Mouse (Mus musculus) embryonic facial prominence, embryonic 15.5 days (tissue): ENCODE measurements around the gene Sgca. TPM values are rescaled to one million over a fixed set of nuclear protein-coding genes. Genes with fewer than 3 reads are reported as not detected.
A peak's percentile ranks its signal among the peaks of the same experiment; 100 is the strongest.

Source experiments
- ATAC-seq: fragments of 200-750 bp; cut with Nextera tagmentation; 2 replicates; pipeline ENCODE4 v1.8.0; 2017; ENCODE audit warnings: low read depth, moderate TSS enrichment; ENCODE audit not compliant: insufficient number of reproducible peaks, low FRiP score, low TSS enrichment
- H3K27ac ChIP-seq: fragments of 300-500 bp; sonication (generic); replicated peaks from 2 replicates; pipeline ENCODE4 v1.5.1; 2015; ENCODE audit warnings: mild to moderate bottlenecking, inconsistent platforms
- H3K27me3 ChIP-seq: fragments of 300-500 bp; sonication (generic); 2 replicates; pipeline ENCODE4 v1.6.1; 2015; ENCODE audit warnings: inconsistent platforms
- H3K36me3 ChIP-seq: fragments of 300-500 bp; sonication (generic); 2 replicates; pipeline ENCODE4 v1.6.1; 2015; ENCODE audit warnings: mild to moderate bottlenecking, inconsistent platforms
- H3K4me1 ChIP-seq: fragments of 300-500 bp; sonication (generic); 2 replicates; pipeline ENCODE4 v1.6.1; 2015; ENCODE audit warnings: inconsistent platforms
- H3K4me2 ChIP-seq: fragments of 300-500 bp; sonication (generic); replicated peaks from 2 replicates; pipeline ENCODE4 v1.6.1; 2015; ENCODE audit warnings: mild to moderate bottlenecking, inconsistent platforms
- H3K4me3 ChIP-seq: fragments of 300-500 bp; sonication (generic); replicated peaks from 2 replicates; pipeline ENCODE4 v1.5.1; 2015; ENCODE audit warnings: mild to moderate bottlenecking, inconsistent platforms
- H3K9ac ChIP-seq: fragments of 300-500 bp; sonication (generic); 2 replicates; pipeline ENCODE4 v1.6.1; 2015; ENCODE audit warnings: inconsistent platforms
- H3K9me3 ChIP-seq: fragments of 300-500 bp; sonication (generic); replicated peaks from 2 replicates; pipeline ENCODE4 v1.6.1; 2016; ENCODE audit warnings: inconsistent platforms
- WGBS: fragments of 180-500 bp; shearing (Covaris S2); methylation state at CpG from one replicate; pipeline ENCODE4 v1.1.7; 2015; 5-methylcytosine and 5-hydroxymethylcytosine counted together
- polyA plus RNA-seq: library from polyadenylated mRNA; unstranded; fragments of >200 nt; fragmentation: Nextera tagmentation; extraction: Ambion mirVana; gene quantifications from 2 replicates; pipeline ENCODE4 v1.2.1, GENCODE M21; 2015

The Sgca gene
- polyA plus RNA-seq, 1 experiment from 2014 or later: 11.7 TPM

GRCm38 (mm10) chr11:94939280-94939679, 36.8 kb downstream of the Sgca start:
- Histone ChIP-seq H3K9ac (peak overlapping the region; percentile 33; the same call in 1 of the 2 replicates), H3K36me3 (peaks cover 48% of the 10 kb centered on the region), H3K4me2 (peak overlapping the region; percentile 64), H3K4me3 (peak overlapping the region; percentile 57), H3K9me3 (no peaks in the 10 kb centered on the region), H3K27ac (peak overlapping the region; percentile 98), H3K27me3 (peaks cover 6% of the 10 kb centered on the region; the same call in 1 of the 2 replicates), H3K4me1 (peaks cover 76% of the 10 kb centered on the region)
- WGBS: 15% methylated on average over 4 of the region's 4 CpGs
- ATAC-seq: no peak

GRCm38 (mm10) chr11:94938296-94938695, 37.8 kb downstream of the Sgca start:
- peaks cover 38% of the 10 kb centered on the region for H3K36me3 ChIP-seq
- WGBS: 20% methylated on average over 9 of the region's 9 CpGs

DNA sequence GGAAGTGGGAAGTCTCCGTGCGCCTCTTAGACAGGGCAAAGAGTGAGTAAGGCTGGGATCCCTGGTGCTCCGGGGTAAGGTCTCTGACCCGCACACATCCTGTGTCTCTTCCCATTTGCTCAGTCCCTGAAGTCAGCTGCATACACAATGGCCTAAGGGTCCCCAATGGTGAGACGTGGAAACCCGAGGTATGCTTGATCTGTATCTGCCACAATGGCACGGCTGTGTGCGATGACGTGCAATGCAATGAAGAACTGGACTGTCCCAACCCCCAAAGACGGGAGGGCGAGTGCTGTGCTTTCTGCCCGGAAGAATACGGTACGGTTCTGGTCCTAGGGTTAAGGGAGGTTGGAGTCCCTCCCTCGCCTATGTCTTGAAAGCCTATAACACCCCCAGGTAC, 38.3 kb downstream of the Sgca start:
- peaks cover 77% of the 10 kb centered on the region for H3K4me1 ChIP-seq
- no peak for ATAC-seq

More at GRCm38 (mm10) chr11:94938296-94938695, 37.8 kb downstream of the Sgca start:
- Histone ChIP-seq H3K27me3 (peaks cover 6% of the 10 kb centered on the region; the same call in 1 of the 2 replicates), H3K27ac (peak overlapping the region; percentile 98), H3K4me1 (peaks cover 77% of the 10 kb centered on the region), H3K4me2 (peak overlapping the region; percentile 64), H3K4me3 (peak overlapping the region; percentile 57), H3K9me3 (no peaks in the 10 kb centered on the region), H3K9ac (peak overlapping the region; percentile 56)
- ATAC-seq: no peak

DNA sequence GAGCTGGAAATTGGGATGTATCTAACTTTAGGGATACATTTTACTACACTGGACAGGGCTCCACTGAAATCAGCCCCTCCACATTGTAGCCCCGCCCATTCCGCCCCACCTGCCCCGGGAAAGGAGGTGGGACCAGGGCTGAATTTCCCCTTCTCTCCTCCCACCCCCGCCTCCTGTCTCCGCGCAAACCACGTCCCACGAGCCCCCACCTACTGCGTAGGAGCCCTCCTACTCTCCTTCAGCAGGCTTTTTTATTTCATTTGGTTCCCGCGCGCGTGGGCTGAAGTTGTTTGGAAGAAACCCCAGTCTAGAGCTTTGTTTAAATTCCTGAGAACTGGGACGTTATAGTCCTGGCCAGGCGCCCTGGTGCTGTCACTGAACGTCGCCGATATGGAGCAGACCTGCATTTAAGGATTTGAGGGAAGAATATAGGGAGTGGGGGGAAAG, 38.8 kb downstream of the Sgca start:
- peak overlapping the region; percentile 56 for H3K9ac ChIP-seq
- peak overlapping the region; percentile 57 for H3K4me3 ChIP-seq
- H3K36me3 ChIP-seq: peaks cover 30% of the 10 kb centered on the region
- ATAC-seq: peak; percentile 35
- H3K4me1 ChIP-seq: peaks cover 77% of the 10 kb centered on the region
- H3K9me3 ChIP-seq: no peaks in the 10 kb centered on the region
- WGBS: 1% methylated on average over 18 of the region's 18 CpGs
- H3K4me2 ChIP-seq: peak overlapping the region; percentile 64
- peaks cover 6% of the 10 kb centered on the region; the same call in 1 of the 2 replicates for H3K27me3 ChIP-seq
- peak overlapping the region; percentile 98 for H3K27ac ChIP-seq

More for the DNA sequence above, 38.3 kb downstream of the Sgca start:
- Histone ChIP-seq H3K4me3 (peak overlapping the region; percentile 57), H3K27ac (peak overlapping the region; percentile 98), H3K4me2 (peak overlapping the region; percentile 64), H3K9ac (peak overlapping the region; percentile 56), H3K36me3 (peaks cover 33% of the 10 kb centered on the region), H3K9me3 (no peaks in the 10 kb centered on the region), H3K27me3 (peaks cover 6% of the 10 kb centered on the region; the same call in 1 of the 2 replicates)
- WGBS: 2% methylated on average over 15 of the region's 15 CpGs

- peak overlapping the region; percentile 57 for H3K4me3 ChIP-seq
- H3K4me1 ChIP-seq: peaks cover 77% of the 10 kb centered on the region
- WGBS: under 1% methylated on average over 17 of the region's 17 CpGs
- H3K4me2 ChIP-seq: peak overlapping the region; percentile 64
- no peaks in the 10 kb centered on the region for H3K9me3 ChIP-seq
- H3K27me3 ChIP-seq: peaks cover 6% of the 10 kb centered on the region; the same call in 1 of the 2 replicates
- peak; percentile 52 for ATAC-seq
- peak overlapping the region; percentile 56 for H3K9ac ChIP-seq
- peak overlapping the region; percentile 98 for H3K27ac ChIP-seq
- H3K36me3 ChIP-seq: peaks cover 25% of the 10 kb centered on the region
These were observed 39.3 kb downstream of the Sgca start for GRCm38 (mm10) chr11:94936851-94937295.

- 10% methylated on average over 19 of the region's 19 CpGs for WGBS
- peaks cover 73% of the 10 kb centered on the region for H3K4me1 ChIP-seq
- ATAC-seq: peak; percentile 70
- peak within 1 kb of the TSS; percentile 57 for H3K4me3 ChIP-seq
- peaks cover 6% of the 10 kb centered on the region; the same call in 1 of the 2 replicates for H3K27me3 ChIP-seq
- H3K4me2 ChIP-seq: peak within 1 kb of the TSS; percentile 64
- H3K27ac ChIP-seq: peak within 1 kb of the TSS; percentile 98
- H3K36me3 ChIP-seq: peaks cover 17% of the 10 kb centered on the region
- H3K9me3 ChIP-seq: no peaks in the 10 kb centered on the region
- H3K9ac ChIP-seq: peak within 1 kb of the TSS; percentile 56
These were observed 40.1 kb downstream of the Sgca start, which contains the start of gene Col1a1 for GRCm38 (mm10) chr11:94936045-94936444. Gene Col1a1 (plus strand): TSS chr11:94936224.

- Histone ChIP-seq H3K4me1 (peaks cover 72% of the 10 kb centered on the region), H3K4me3 (peak overlapping the region; percentile 57), H3K36me3 (peaks cover 2% of the 10 kb centered on the region), H3K27ac (peak overlapping the region; percentile 98), H3K9ac (no peak overlapping the region), H3K4me2 (peak overlapping the region; percentile 64), H3K9me3 (no peaks in the 10 kb centered on the region), H3K27me3 (peaks cover 6% of the 10 kb centered on the region; the same call in 1 of the 2 replicates)
- 13% methylated on average over 11 of the region's 11 CpGs for WGBS
- ATAC-seq: no peak
These were observed 41.6 kb downstream of the Sgca start for GRCm38 (mm10) chr11:94934526-94934925.

DNA sequence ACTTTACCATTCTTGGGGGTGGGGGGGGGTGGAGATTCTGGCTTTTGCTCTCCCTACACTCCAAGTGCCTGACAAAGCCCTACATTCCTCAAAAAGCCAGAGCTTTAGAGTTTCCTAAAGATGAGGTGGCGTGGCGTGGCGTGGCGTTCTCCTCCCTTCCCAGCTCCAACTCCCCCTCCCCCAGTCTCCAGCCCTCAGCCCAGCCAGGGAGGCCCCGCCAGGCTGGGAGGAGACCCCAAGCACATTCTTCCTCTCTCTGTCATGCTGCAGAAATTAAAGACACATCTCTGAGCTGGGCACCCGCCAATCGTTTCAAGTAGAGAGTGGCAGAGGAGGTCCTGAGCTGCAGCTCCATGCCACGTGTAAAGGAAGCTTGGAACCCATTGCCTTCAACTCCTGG, 42.5 kb downstream of the Sgca start:
- H3K9ac ChIP-seq: no peak overlapping the region
- 4% methylated on average over 8 of the region's 8 CpGs for WGBS
- ATAC-seq: peak; percentile 63
- peaks cover 73% of the 10 kb centered on the region for H3K4me1 ChIP-seq
- peaks cover 6% of the 10 kb centered on the region; the same call in 1 of the 2 replicates for H3K27me3 ChIP-seq
- H3K9me3 ChIP-seq: no peaks in the 10 kb centered on the region
- peak overlapping the region; percentile 64 for H3K4me2 ChIP-seq
- H3K27ac ChIP-seq: peak overlapping the region; percentile 98
- H3K4me3 ChIP-seq: peak overlapping the region; percentile 4; the same call in 1 of the 2 replicates
- no peaks in the 10 kb centered on the region for H3K36me3 ChIP-seq

GRCm38 (mm10) chr11:94930151-94930550, 46.0 kb downstream of the Sgca start:
- 45% methylated on average over 4 of the region's 4 CpGs for WGBS
- peaks cover 84% of the 10 kb centered on the region for H3K4me1 ChIP-seq
- no peak overlapping the region for H3K4me2 ChIP-seq
- no peak overlapping the region for H3K4me3 ChIP-seq
- H3K9ac ChIP-seq: no peak overlapping the region
- H3K27me3 ChIP-seq: no peaks in the 10 kb centered on the region
- ATAC-seq: no peak
- peak overlapping the region; percentile 95 for H3K27ac ChIP-seq
- H3K9me3 ChIP-seq: no peaks in the 10 kb centered on the region
- no peaks in the 10 kb centered on the region for H3K36me3 ChIP-seq

- Histone ChIP-seq H3K4me3 (no peak overlapping the region), H3K4me2 (0 out of 2 replicates have a peak overlapping the region, but pooled peaks have one; percentile 37), H3K36me3 (no peaks in the 10 kb centered on the region), H3K9ac (no peak overlapping the region), H3K4me1 (peaks cover 79% of the 10 kb centered on the region), H3K27me3 (no peaks in the 10 kb centered on the region), H3K9me3 (no peaks in the 10 kb centered on the region), H3K27ac (peak overlapping the region; percentile 95)
- no peak for ATAC-seq
- WGBS: 27% methylated on average over 9 of the region's 9 CpGs
These were observed 46.5 kb downstream of the Sgca start for GRCm38 (mm10) chr11:94929599-94929998.

DNA sequence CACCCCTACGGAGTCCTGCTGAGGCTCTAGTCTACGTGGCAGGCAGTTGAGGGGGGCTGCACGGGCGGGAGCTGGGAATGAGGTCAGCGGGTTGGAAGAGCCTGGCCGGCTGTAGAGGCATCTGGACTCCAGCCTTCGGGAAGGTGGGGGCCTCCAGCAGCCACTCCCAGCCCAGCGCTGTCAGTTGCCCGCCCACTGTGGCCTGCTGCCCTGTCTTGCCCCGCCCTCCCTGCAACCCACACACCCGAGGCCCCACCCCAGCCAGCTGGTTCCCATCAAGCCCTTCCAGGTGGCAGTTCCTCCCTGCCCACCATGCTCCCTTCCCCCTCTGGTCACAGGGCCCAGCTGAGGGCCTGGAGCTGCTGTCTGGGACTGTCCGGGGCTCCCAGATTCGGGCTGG, 47.3 kb downstream of the Sgca start:
- peak overlapping the region; percentile 37 for H3K4me2 ChIP-seq
- H3K36me3 ChIP-seq: no peaks in the 10 kb centered on the region
- H3K27ac ChIP-seq: peak overlapping the region; percentile 95
- ATAC-seq: peak; percentile 91
- H3K9ac ChIP-seq: no peak overlapping the region
- H3K4me3 ChIP-seq: 0 out of 2 replicates have a peak overlapping the region, but pooled peaks have one; percentile 1
- no peaks in the 10 kb centered on the region for H3K27me3 ChIP-seq
- peaks cover 71% of the 10 kb centered on the region for H3K4me1 ChIP-seq
- 2% methylated on average over 13 of the region's 13 CpGs for WGBS
- H3K9me3 ChIP-seq: no peaks in the 10 kb centered on the region
